Mouse (Mus musculus): ENCODE data around the gene Cdhr4. TPM values are rescaled to one million over a fixed set of nuclear protein-coding genes. Genes with fewer than 3 reads are reported as not detected.

Gene Cdhr4
- polyA plus RNA-seq, 1 experiment from 2014 or later, result 2.4 TPM

- WGBS, result 71% methylated on average over 19 of the region's 19 CpGs
- peak overlapping the region; percentile 31 for H3K27ac ChIP-seq (ENCODE audit: low read depth, low read length)
- peak overlapping the region; percentile 73; the same call in 1 of the 2 replicates for H3K9ac ChIP-seq (ENCODE audit: low read depth, low read length)
Measured at GRCm38 (mm10) chr9:107984052-107984753, 8.1 kb upstream of the Cdhr4 start.

GRCm38 (mm10) chr9:107984754-107985055 is 7.6 kb upstream of the Cdhr4 start:
- peak overlapping the region; percentile 20; the same call in 1 of the 2 replicates for H3K27ac ChIP-seq (ENCODE audit: low read depth, low read length)
- peak overlapping the region; percentile 73 for H3K9ac ChIP-seq (ENCODE audit: low read depth, low read length)
- WGBS, result 73% methylated on average over 9 of the region's 9 CpGs
- H3K4me1 ChIP-seq (ENCODE audit: control insufficient read depth, insufficient read depth, low read depth, low read length), result peaks cover 10% of the 10 kb centered on the region
- peak overlapping the region; percentile 86 for H3K4me2 ChIP-seq (ENCODE audit: low read length)
- 0 out of 2 replicates have a peak, but pooled peaks cover 3% of the 10 kb centered on the region for H3K27me3 ChIP-seq (replicated peaks; ENCODE audit: control insufficient read depth, insufficient read depth, low read length)
- ATAC-seq, result no peak
- H3K36me3 ChIP-seq (ENCODE audit: control insufficient read depth, insufficient read depth, low read length), result no peaks in the 10 kb centered on the region
- H3K4me3 ChIP-seq (ENCODE audit: low read length), result peak overlapping the region; percentile 76
- no peaks in the 10 kb centered on the region for H3K9me3 ChIP-seq (ENCODE audit: control insufficient read depth, low read length)

More at GRCm38 (mm10) chr9:107984052-107984753, 8.1 kb upstream of the Cdhr4 start:
- Histone ChIP-seq H3K4me1 (ENCODE audit: control insufficient read depth, insufficient read depth, low read depth, low read length) (peaks cover 10% of the 10 kb centered on the region), H3K36me3 (ENCODE audit: control insufficient read depth, insufficient read depth, low read length) (no peaks in the 10 kb centered on the region), H3K4me3 (ENCODE audit: low read length) (peak overlapping the region; percentile 76), H3K4me2 (ENCODE audit: low read length) (peak overlapping the region; percentile 86), H3K9me3 (ENCODE audit: control insufficient read depth, low read length) (no peaks in the 10 kb centered on the region), H3K27me3 (replicated peaks; ENCODE audit: control insufficient read depth, insufficient read depth, low read length) (0 out of 2 replicates have a peak, but pooled peaks cover 3% of the 10 kb centered on the region)
- ATAC-seq, result no peak

- no peaks in the 10 kb centered on the region for H3K9me3 ChIP-seq (ENCODE audit: control insufficient read depth, low read length)
- H3K4me2 ChIP-seq (ENCODE audit: low read length), result peak within 1 kb of the TSS; percentile 86
- under 1% methylated on average over 57 of the region's 58 CpGs for WGBS
- H3K9ac ChIP-seq (ENCODE audit: low read depth, low read length), result peak within 1 kb of the TSS; percentile 73
- 0 out of 2 replicates have a peak, but pooled peaks cover 3% of the 10 kb centered on the region for H3K27me3 ChIP-seq (replicated peaks; ENCODE audit: control insufficient read depth, insufficient read depth, low read length)
- H3K27ac ChIP-seq (ENCODE audit: low read depth, low read length), result peak within 1 kb of the TSS; percentile 60
- H3K4me3 ChIP-seq (ENCODE audit: low read length), result peak within 1 kb of the TSS; percentile 76
- peak; percentile 78 for ATAC-seq
- H3K4me1 ChIP-seq (ENCODE audit: control insufficient read depth, insufficient read depth, low read depth, low read length), result peaks cover 10% of the 10 kb centered on the region
- no peaks in the 10 kb centered on the region for H3K36me3 ChIP-seq (ENCODE audit: control insufficient read depth, insufficient read depth, low read length)
Measured at GRCm38 (mm10) chr9:107985131-107986119, 6.9 kb upstream of the Cdhr4 start, which contains the start of gene Inka1. TSS of gene Inka1 (minus strand) at chr9:107985879.

- Histone ChIP-seq H3K27ac (ENCODE audit: low read depth, low read length) (no peak overlapping the region), H3K4me1 (ENCODE audit: control insufficient read depth, insufficient read depth, low read depth, low read length) (peaks cover 10% of the 10 kb centered on the region), H3K4me3 (ENCODE audit: low read length) (peak overlapping the region; percentile 76), H3K4me2 (ENCODE audit: low read length) (peak overlapping the region; percentile 86), H3K27me3 (replicated peaks; ENCODE audit: control insufficient read depth, insufficient read depth, low read length) (0 out of 2 replicates have a peak, but pooled peaks cover 3% of the 10 kb centered on the region), H3K9ac (ENCODE audit: low read depth, low read length) (no peak overlapping the region), H3K36me3 (ENCODE audit: control insufficient read depth, insufficient read depth, low read length) (no peaks in the 10 kb centered on the region), H3K9me3 (ENCODE audit: control insufficient read depth, low read length) (no peaks in the 10 kb centered on the region)
- 7% methylated on average over 18 of the region's 18 CpGs for WGBS
- ATAC-seq, result peak; percentile 71
Measured at GRCm38 (mm10) chr9:107986376-107986775, 5.9 kb upstream of the Cdhr4 start.

GRCm38 (mm10) chr9:107987950-107988349 is 4.3 kb upstream of the Cdhr4 start:
- H3K4me3 ChIP-seq (ENCODE audit: low read length), result no peak overlapping the region
- no peaks in the 10 kb centered on the region for H3K36me3 ChIP-seq (ENCODE audit: control insufficient read depth, insufficient read depth, low read length)
- no peak for ATAC-seq
- H3K27me3 ChIP-seq (replicated peaks; ENCODE audit: control insufficient read depth, insufficient read depth, low read length), result 0 out of 2 replicates have a peak, but pooled peaks cover 3% of the 10 kb centered on the region
- H3K9ac ChIP-seq (ENCODE audit: low read depth, low read length), result no peak overlapping the region
- WGBS, result 67% methylated on average over 3 of the region's 3 CpGs
- no peak overlapping the region for H3K4me2 ChIP-seq (ENCODE audit: low read length)
- no peaks in the 10 kb centered on the region for H3K9me3 ChIP-seq (ENCODE audit: control insufficient read depth, low read length)
- H3K27ac ChIP-seq (ENCODE audit: low read depth, low read length), result no peak overlapping the region
- H3K4me1 ChIP-seq (ENCODE audit: control insufficient read depth, insufficient read depth, low read depth, low read length), result peaks cover 10% of the 10 kb centered on the region

GRCm38 (mm10) chr9:107993013-107993412 is 716 bp downstream of the Cdhr4 start:
- no peaks in the 10 kb centered on the region for H3K4me1 ChIP-seq (ENCODE audit: control insufficient read depth, insufficient read depth, low read depth, low read length)
- H3K9ac ChIP-seq (ENCODE audit: low read depth, low read length), result no peak overlapping the region
- no peaks in the 10 kb centered on the region for H3K27me3 ChIP-seq (replicated peaks; ENCODE audit: control insufficient read depth, insufficient read depth, low read length)
- no peaks in the 10 kb centered on the region for H3K36me3 ChIP-seq (ENCODE audit: control insufficient read depth, insufficient read depth, low read length)
- H3K27ac ChIP-seq (ENCODE audit: low read depth, low read length), result no peak overlapping the region
- H3K9me3 ChIP-seq (ENCODE audit: control insufficient read depth, low read length), result no peaks in the 10 kb centered on the region
- 84% methylated on average over 11 of the region's 11 CpGs for WGBS
- no peak overlapping the region for H3K4me2 ChIP-seq (ENCODE audit: low read length)
- ATAC-seq, result no peak
- H3K4me3 ChIP-seq (ENCODE audit: low read length), result no peak overlapping the region

GRCm38 (mm10) chr9:107994464-107994863 is 2.2 kb downstream of the Cdhr4 start:
- Histone ChIP-seq H3K9me3 (ENCODE audit: control insufficient read depth, low read length) (no peaks in the 10 kb centered on the region), H3K4me2 (ENCODE audit: low read length) (no peak overlapping the region), H3K27me3 (replicated peaks; ENCODE audit: control insufficient read depth, insufficient read depth, low read length) (no peaks in the 10 kb centered on the region), H3K9ac (ENCODE audit: low read depth, low read length) (no peak overlapping the region), H3K36me3 (ENCODE audit: control insufficient read depth, insufficient read depth, low read length) (no peaks in the 10 kb centered on the region), H3K4me1 (ENCODE audit: control insufficient read depth, insufficient read depth, low read depth, low read length) (no peaks in the 10 kb centered on the region), H3K4me3 (ENCODE audit: low read length) (no peak overlapping the region), H3K27ac (ENCODE audit: low read depth, low read length) (no peak overlapping the region)
- no peak for ATAC-seq
- WGBS, result 79% methylated on average over 2 of the region's 2 CpGs

- no peaks in the 10 kb centered on the region for H3K9me3 ChIP-seq (ENCODE audit: control insufficient read depth, low read length)
- no peak overlapping the region for H3K4me3 ChIP-seq (ENCODE audit: low read length)
- no peak overlapping the region for H3K9ac ChIP-seq (ENCODE audit: low read depth, low read length)
- H3K27ac ChIP-seq (ENCODE audit: low read depth, low read length), result no peak overlapping the region
- H3K36me3 ChIP-seq (ENCODE audit: control insufficient read depth, insufficient read depth, low read length), result no peaks in the 10 kb centered on the region
- no peaks in the 10 kb centered on the region for H3K4me1 ChIP-seq (ENCODE audit: control insufficient read depth, insufficient read depth, low read depth, low read length)
- WGBS, result 94% methylated on average over 21 of the region's 21 CpGs
- H3K4me2 ChIP-seq (ENCODE audit: low read length), result no peak overlapping the region
- ATAC-seq, result no peak
- no peaks in the 10 kb centered on the region for H3K27me3 ChIP-seq (replicated peaks; ENCODE audit: control insufficient read depth, insufficient read depth, low read length)
Measured at GRCm38 (mm10) chr9:107995513-107995912, 3.2 kb downstream of the Cdhr4 start.

- Histone ChIP-seq H3K9ac (ENCODE audit: low read depth, low read length) (no peak within 1 kb of the TSS), H3K9me3 (ENCODE audit: control insufficient read depth, low read length) (no peaks in the 10 kb centered on the region), H3K36me3 (ENCODE audit: control insufficient read depth, insufficient read depth, low read length) (no peaks in the 10 kb centered on the region), H3K27ac (ENCODE audit: low read depth, low read length) (no peak within 1 kb of the TSS), H3K4me2 (ENCODE audit: low read length) (no peak within 1 kb of the TSS), H3K27me3 (replicated peaks; ENCODE audit: control insufficient read depth, insufficient read depth, low read length) (no peaks in the 10 kb centered on the region), H3K4me1 (ENCODE audit: control insufficient read depth, insufficient read depth, low read depth, low read length) (no peaks in the 10 kb centered on the region), H3K4me3 (ENCODE audit: low read length) (no peak within 1 kb of the TSS)
- ATAC-seq, result no peak
- WGBS, result 90% methylated on average over 5 of the region's 5 CpGs
Measured at GRCm38 (mm10) chr9:107996049-107996448, 3.8 kb downstream of the Cdhr4 start, which contains the start of gene Gm20662. TSS of gene Gm20662 (plus strand) at chr9:107996349.

Data from hindbrain, embryonic 16.5 days (tissue).